Mouse (Mus musculus) forebrain, embryonic 10.5 days (tissue): ENCODE data around the gene Vmn2r23. TPM values are rescaled to one million over a fixed set of nuclear protein-coding genes. Genes with fewer than 3 reads are reported as not detected.
"Not testable (repeated sequence)": the region's sequence is repeated elsewhere in the genome, so short reads cannot be mapped to it uniquely, and the experiment has no call there.

Source experiments
- DNase-seq: peaks from one replicate; pipeline ENCODE4 v3.0.0-alpha.2; 2017; ENCODE audit warnings: low spot score; ENCODE audit errors: extremely low spot score
- H3K27ac ChIP-seq: fragments of 300-500 bp; sonication (generic); 2 replicates; pipeline ENCODE4 v1.5.1; 2016; ENCODE audit warnings: mild to moderate bottlenecking
- H3K27me3 ChIP-seq: fragments of 300-500 bp; sonication (generic); 2 replicates; pipeline ENCODE4 v1.6.1; 2016; ENCODE audit warnings: mild to moderate bottlenecking; ENCODE audit not compliant: poor library complexity, severe bottlenecking
- H3K36me3 ChIP-seq: fragments of 300-500 bp; sonication (generic); replicated peaks from 2 replicates; pipeline ENCODE4 v1.6.1; 2016; ENCODE audit warnings: mild to moderate bottlenecking, moderate library complexity
- H3K4me1 ChIP-seq: fragments of 300-500 bp; sonication (generic); 2 replicates; pipeline ENCODE4 v1.6.1; 2016
- H3K4me3 ChIP-seq: fragments of 300-500 bp; sonication (generic); 2 replicates; pipeline ENCODE4 v1.5.1; 2016; ENCODE audit warnings: mild to moderate bottlenecking, moderate library complexity
- H3K9me3 ChIP-seq: fragments of 300-500 bp; sonication (generic); 2 replicates; pipeline ENCODE4 v1.6.1; 2016; ENCODE audit warnings: mild to moderate bottlenecking, moderate library complexity
- WGBS: fragments of 180-500 bp; shearing (Covaris S2); methylation state at CpG from one replicate; pipeline ENCODE4 v1.1.7; 2016; 5-methylcytosine and 5-hydroxymethylcytosine counted together
- polyA plus RNA-seq: library from polyadenylated mRNA; unstranded; fragments of >200 nt; fragmentation: Nextera tagmentation; extraction: Ambion mirVana; gene quantifications from 2 replicates; pipeline ENCODE4 v1.2.1, GENCODE M21; 2016

The Vmn2r23 gene
- polyA plus RNA-seq, result not detected in 2 replicates

GRCm38 (mm10) chr6:123702370-123702769, at the start of gene Vmn2r23:
Vmn2r23 (plus strand) TSS chr6:123702670.
- Histone ChIP-seq H3K4me3 (no peak within 1 kb of the TSS), H3K4me1 (peaks cover 5% of the 10 kb centered on the region; the same call in 1 of the 2 replicates), H3K27me3 (no peaks in the 10 kb centered on the region), H3K36me3 (no peaks in the 10 kb centered on the region), H3K27ac (no peak within 1 kb of the TSS), H3K9me3 (no peaks in the 10 kb centered on the region)
- 83% methylated on average over 1 of the region's 1 CpGs for WGBS
- DNase-seq, result no peak

- Histone ChIP-seq H3K36me3 (no peaks in the 10 kb centered on the region), H3K4me3 (no peak overlapping the region), H3K9me3 (no peaks in the 10 kb centered on the region), H3K27ac (no peak overlapping the region), H3K4me1 (no peaks in the 10 kb centered on the region), H3K27me3 (no peaks in the 10 kb centered on the region)
- no peak for DNase-seq
- 65% methylated on average over 6 of the region's 6 CpGs for WGBS
Measured at GRCm38 (mm10) chr6:123657040-123657439, 45.4 kb upstream of the Vmn2r23 start.

- H3K9me3 ChIP-seq, H3K36me3 ChIP-seq, DNase-seq, H3K27ac ChIP-seq, H3K27me3 ChIP-seq, H3K4me3 ChIP-seq: not testable (repeated sequence)
- peaks cover 13% of the 10 kb centered on the region; the same call in 1 of the 2 replicates for H3K4me1 ChIP-seq
- WGBS, result 38% methylated on average over 1 of the region's 1 CpGs
Measured at GRCm38 (mm10) chr6:123696639-123697038, 5.8 kb upstream of the Vmn2r23 start.

GRCm38 (mm10) chr6:123697213-123697612, 5.3 kb upstream of the Vmn2r23 start:
- Histone ChIP-seq H3K27me3 (no peaks in the 10 kb centered on the region), H3K4me3 (no peak overlapping the region), H3K4me1 (peaks cover 13% of the 10 kb centered on the region; the same call in 1 of the 2 replicates), H3K27ac (no peak overlapping the region), H3K9me3 (no peaks in the 10 kb centered on the region), H3K36me3 (no peaks in the 10 kb centered on the region)
- DNase-seq, result no peak

GRCm38 (mm10) chr6:123770031-123770430, 67.6 kb downstream of the Vmn2r23 start:
- Histone ChIP-seq H3K9me3 (no peaks in the 10 kb centered on the region), H3K27me3 (no peaks in the 10 kb centered on the region), H3K27ac (no peak overlapping the region), H3K36me3 (no peaks in the 10 kb centered on the region), H3K4me1 (no peaks in the 10 kb centered on the region), H3K4me3 (no peak overlapping the region)
- WGBS, result 89% methylated on average over 3 of the region's 3 CpGs
- DNase-seq, result no peak

- 88% methylated on average over 1 of the region's 1 CpGs for WGBS
- Histone ChIP-seq H3K9me3 (no peaks in the 10 kb centered on the region), H3K27me3 (no peaks in the 10 kb centered on the region), H3K27ac (no peak within 1 kb of the TSS), H3K4me1 (no peaks in the 10 kb centered on the region), H3K4me3 (no peak within 1 kb of the TSS), H3K36me3 (no peaks in the 10 kb centered on the region)
- DNase-seq, result no peak
Measured at GRCm38 (mm10) chr6:123778579-123778978, 76.1 kb downstream of the Vmn2r23 start, which contains the start of gene Vmn2r24. Vmn2r24 (plus strand) TSS chr6:123778879.

GRCm38 (mm10) chr6:123784857-123785256, 82.4 kb downstream of the Vmn2r23 start:
- no peak overlapping the region for H3K4me3 ChIP-seq
- DNase-seq, result no peak
- 75% methylated on average over 2 of the region's 2 CpGs for WGBS
- no peaks in the 10 kb centered on the region for H3K4me1 ChIP-seq
- H3K27ac ChIP-seq, result no peak overlapping the region
- H3K27me3 ChIP-seq, result no peaks in the 10 kb centered on the region
- H3K9me3 ChIP-seq, result no peaks in the 10 kb centered on the region
- H3K36me3 ChIP-seq, result no peaks in the 10 kb centered on the region

GRCm38 (mm10) chr6:123793746-123794145, 91.3 kb downstream of the Vmn2r23 start:
- no peaks in the 10 kb centered on the region for H3K9me3 ChIP-seq
- no peak for DNase-seq
- H3K36me3 ChIP-seq, result no peaks in the 10 kb centered on the region
- H3K4me1 ChIP-seq, result no peaks in the 10 kb centered on the region
- H3K27ac ChIP-seq, result no peak overlapping the region
- 26% methylated on average over 9 of the region's 9 CpGs for WGBS
- H3K27me3 ChIP-seq, result no peaks in the 10 kb centered on the region
- no peak overlapping the region for H3K4me3 ChIP-seq

Other genes with a start within 250 kb of the Vmn2r23 start
- not detected in 2 replicates for gene Vmn2r21, start 169.3 kb upstream of the Vmn2r23 start, polyA plus RNA-seq
- gene Vmn2r22, start 51.9 kb upstream of the Vmn2r23 start, polyA plus RNA-seq, result not detected in 2 replicates
- gene Vmn2r24, start 76.2 kb downstream of the Vmn2r23 start, polyA plus RNA-seq, result not detected in 2 replicates
- not detected in 2 replicates for gene Vmn2r25, start 150.8 kb downstream of the Vmn2r23 start, polyA plus RNA-seq